ENCODE assay signal across 9 mouse cellular contexts in genomic region chr5:149257518-149258281, GRCm38 (mm10). TPM values are rescaled to one million over a fixed set of nuclear protein-coding genes. Genes with fewer than 3 reads are reported as not detected.
DNase-seq lines count a peak whose midpoint lies in the region; ATAC-seq lines count a peak whose summit lies in the region.
"Had no signal": no experiment of that assay in that cellular context is flagged by ENCODE, and none has a peak within 500 bp of the region (broad histone marks: within the 10 kb centered on the region; RNA-seq: fewer than 3 reads in every experiment).

No protein-coding gene starts in this region.

- H3K4me2 ChIP-seq in kidney, embryonic 16.5 days (replicated peaks; ENCODE audit: low read depth, low read length) = no peak overlapping the region
- H3K4me2 ChIP-seq in forebrain, embryonic 13.5 days = no peak overlapping the region
- H3K4me2 ChIP-seq: stomach, embryonic 15.5 days had no signal

- H3K27ac ChIP-seq in kidney, embryonic 16.5 days (ENCODE audit: low read length) = no peak overlapping the region
- peak overlapping the region; percentile 19; the same call in 1 of the 2 replicates for H3K27ac ChIP-seq in forebrain, embryonic 13.5 days
- H3K27ac ChIP-seq: liver, embryonic 14.5 days; stomach, embryonic 15.5 days had no signal

- peaks cover 6% of the 10 kb centered on the region; the same call in 1 of the 2 replicates for H3K4me1 ChIP-seq in kidney, embryonic 16.5 days (ENCODE audit: insufficient read depth, low read length)
- peaks cover 13% of the 10 kb centered on the region for H3K4me1 ChIP-seq in forebrain, embryonic 13.5 days

- no peaks in the 10 kb centered on the region for H3K9me3 ChIP-seq in kidney, embryonic 16.5 days (ENCODE audit: low read length)
- H3K9me3 ChIP-seq in forebrain, embryonic 13.5 days (replicated peaks) = no peaks in the 10 kb centered on the region
- H3K9me3 ChIP-seq: stomach, embryonic 15.5 days had no signal

- H3K9ac ChIP-seq in kidney, embryonic 16.5 days (replicated peaks; ENCODE audit: low read length) = no peak overlapping the region
- H3K9ac ChIP-seq in forebrain, embryonic 13.5 days = no peak overlapping the region
- H3K9ac ChIP-seq: liver, embryonic 14.5 days; stomach, embryonic 15.5 days had no signal

- H3K36me3 ChIP-seq in kidney, embryonic 16.5 days (ENCODE audit: insufficient read depth, low read length) = no peaks in the 10 kb centered on the region
- no peaks in the 10 kb centered on the region for H3K36me3 ChIP-seq in forebrain, embryonic 13.5 days (ENCODE audit: poor library complexity, severe bottlenecking)
- H3K36me3 ChIP-seq: stomach, embryonic 15.5 days had no signal

- peak; percentile 27; the same call in 1 of the 2 replicates for ATAC-seq in kidney, embryonic 16.5 days (ENCODE audit: low FRiP score, low TSS enrichment)
- ATAC-seq in forebrain, embryonic 13.5 days = peak; percentile 51; the same call in 1 of the 2 replicates
- ATAC-seq in activated CD4-positive, CD25-positive, alpha-beta regulatory T cell, adult 4 months = no peak

- no peak overlapping the region for H3K4me3 ChIP-seq in kidney, embryonic 16.5 days (ENCODE audit: low read length)
- H3K4me3 ChIP-seq in forebrain, embryonic 13.5 days = no peak overlapping the region
- H3K4me3 ChIP-seq: stomach, embryonic 15.5 days had no signal

- H3K27me3 ChIP-seq in kidney, embryonic 16.5 days (ENCODE audit: insufficient read depth, low read length) = no peaks in the 10 kb centered on the region
- H3K27me3 ChIP-seq in forebrain, embryonic 13.5 days = no peaks in the 10 kb centered on the region
- H3K27me3 ChIP-seq: stomach, embryonic 15.5 days had no signal

- no peak for DNase-seq in kidney, adult 9 months
- peak; percentile 68 for DNase-seq in mesoderm, embryonic 11.5 days (ENCODE audit: low read depth, low spot score)
- DNase-seq in retina, embryonic 14.5 days (ENCODE audit: low spot score) = peak; percentile 78
- DNase-seq in liver = no peak

- WGBS in kidney, embryonic 16.5 days = 45% methylated on average over 14 of the region's 14 CpGs
- 60% methylated on average over 14 of the region's 14 CpGs for WGBS in forebrain, embryonic 13.5 days

RNA-seq across cellular contexts. Expression of gene Alox5ap, which starts 6.9 kb away (rescaled TPM):
- 12.6 and 17.8 TPM in 2 replicates for polyA plus RNA-seq in kidney, embryonic 16.5 days (2015; fragmentation: Nextera tagmentation; extraction: Ambion mirVana)
- polyA plus RNA-seq in forebrain, embryonic 13.5 days (2015; fragmentation: Nextera tagmentation; extraction: Ambion mirVana) = 5.2 and 7.5 TPM in 2 replicates
- polyA plus RNA-seq in activated CD4-positive, CD25-positive, alpha-beta regulatory T cell, adult 4 months (2017; shearing (Covaris generic)) = 1 to 10 TPM; 1.5 to 3.0 TPM

Comparison
In these comparisons a context has a peak if more than half of its experiments do, and no peak if none do; other contexts are left out.
1. DNase-seq: peak in mesoderm, embryonic 11.5 days (single experiment) and retina, embryonic 14.5 days (single experiment); none in kidney, adult 9 months (single experiment) and liver (single experiment).